Mouse (Mus musculus) Patski (cell line): ENCODE measurements around the gene Rab31. TPM values are rescaled to one million over a fixed set of nuclear protein-coding genes. Genes with fewer than 3 reads are reported as not detected.
A peak's percentile ranks its signal among the peaks of the same experiment; 100 is the strongest.

Experiments used
- ATAC-seq: fragments of 100-300 bp; one replicate; pipeline ENCODE4 v1.8.0; 2021
- CTCF ChIA-PET: fragments of 350-600 bp; sonication (Branson Sonifier 250); formaldehyde crosslinking; loops from one replicate; lab custom pipeline; 2022; ENCODE audit warnings: inconsistent platforms; lab: Charles Lee
- POLR2A ChIA-PET: fragments of 350-600 bp; sonication (Branson Sonifier 250); formaldehyde crosslinking; loops from one replicate; lab custom pipeline; 2022; ENCODE audit warnings: antibody characterized with exemption, inconsistent platforms; lab: Charles Lee
- DNase-seq: peaks from one replicate; pipeline ENCODE4 v3.0.0-alpha.2; 2011; ENCODE audit warnings: low read depth, low spot score
- H3K27me3 ChIP-seq: fragments of 371-371 bp; one replicate; pipeline ENCODE4 v1.5.1; 2021
- CTCF ChIP-seq: fragments of 100-300 bp; IDR thresholded peaks from one replicate; pipeline ENCODE4 v1.5.1; 2021
- in situ Hi-C: fragments of 300-500 bp; cut with MboI; formaldehyde crosslinking; loops from 3 replicates; pipeline ENCODE4 v1.11.1; 2018; ENCODE audit warnings: low pct_unique_long_range_greater_than_20kb, mixed read lengths
- polyA plus RNA-seq: library from polyadenylated mRNA; unstranded; gene quantifications from one replicate; pipeline ENCODE4 v1.2.3, GENCODE M21; 2021

The Rab31 gene
- polyA plus RNA-seq, 1 experiment from 2014 or later = 71.2 TPM

DNA sequence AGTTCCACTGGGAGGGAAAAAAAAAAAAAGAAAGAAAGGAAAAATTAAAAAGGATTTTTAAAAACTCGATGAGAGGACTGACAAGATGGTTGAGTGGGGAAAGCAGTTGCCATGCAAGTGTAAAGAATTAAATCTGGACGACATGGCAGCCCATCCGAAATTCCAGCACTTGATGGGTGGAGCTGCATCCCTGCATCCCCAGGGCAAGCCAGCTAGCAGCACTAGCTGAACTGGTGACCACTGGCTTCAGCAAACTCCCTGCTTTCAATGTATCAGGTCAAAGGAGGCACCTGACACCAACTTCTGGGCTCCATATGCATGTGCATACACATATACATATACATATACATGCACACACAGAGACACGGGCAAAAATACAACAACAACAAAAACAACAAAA, 80.3 kb downstream of the Rab31 start:
- ChIA-PET CTCF (interaction anchor here (0.8 to 2.7 kb wide), 4 partner anchors 9 to 48 kb away, joined by 3 to 9 read pairs (median 4); no protein-coding TSS in a partner anchor), POLR2A (interaction anchor here (0.7 to 1.0 kb wide), 2 partner anchors 48 to 79 kb away, joined by 3 to 4 read pairs; partner anchors contain the start of gene Vapa)
- in situ Hi-C loops = no loop called here
- no peak for TF ChIP-seq CTCF
- ATAC-seq (no peak), DNase-seq (no peak)
- no peaks in the 10 kb centered on the region for H3K27me3 ChIP-seq

DNA sequence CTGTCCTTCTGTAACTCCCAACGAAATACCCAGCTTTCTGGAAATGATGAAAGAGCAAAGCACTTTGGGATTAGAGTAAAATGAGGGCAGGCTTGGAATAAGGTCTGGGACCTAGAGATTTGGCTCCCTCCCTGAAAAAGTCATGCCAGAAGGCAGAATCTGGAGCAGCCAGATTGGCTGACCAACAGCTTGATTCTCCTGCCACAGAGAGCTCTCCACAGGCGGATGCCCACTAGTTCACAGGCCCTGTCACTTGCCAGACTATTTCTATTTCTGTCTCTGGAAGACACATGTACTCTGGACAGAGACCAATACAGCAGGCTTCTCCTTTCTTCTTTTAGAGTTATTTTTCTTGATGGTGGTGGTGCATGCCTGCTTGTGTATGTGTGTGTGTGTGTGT, 88.8 kb downstream of the Rab31 start:
- in situ Hi-C loops = no loop called here
- ChIA-PET POLR2A (no interaction called here), CTCF (interaction anchor here (2.0 kb wide), 1 partner anchor 9 kb away, joined by 9 read pairs; no protein-coding TSS in a partner anchor)
- no peak for DNase-seq
- no peak for TF ChIP-seq CTCF
- H3K27me3 ChIP-seq = no peaks in the 10 kb centered on the region
- ATAC-seq = no peak

DNA sequence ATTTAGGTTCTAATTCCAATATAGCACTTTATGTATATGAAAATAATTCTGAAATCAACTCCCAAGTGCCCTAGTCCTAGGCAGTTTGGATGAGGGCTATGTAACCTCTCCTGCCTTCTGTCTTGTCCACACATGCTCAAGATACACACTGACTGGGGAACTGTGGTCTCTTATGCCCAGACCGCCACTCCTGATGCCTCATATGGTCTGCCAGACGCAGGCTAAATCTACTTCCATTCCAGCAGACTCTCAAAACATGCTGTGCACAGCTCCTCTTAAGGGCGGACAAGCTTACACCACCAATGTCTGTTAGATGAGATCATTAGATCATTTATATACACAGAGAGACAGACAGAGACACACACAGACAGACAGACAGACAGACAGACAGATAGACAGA, 89.2 kb downstream of the Rab31 start:
- ChIA-PET POLR2A (no interaction called here), CTCF (interaction anchor here (1.6 to 2.0 kb wide), 2 partner anchors 10 to 13 kb away, joined by 5 to 9 read pairs; no protein-coding TSS in a partner anchor)
- no peak for DNase-seq
- no peaks in the 10 kb centered on the region for H3K27me3 ChIP-seq
- in situ Hi-C loops = no loop called here
- no peak for TF ChIP-seq CTCF
- no peak for ATAC-seq

DNA sequence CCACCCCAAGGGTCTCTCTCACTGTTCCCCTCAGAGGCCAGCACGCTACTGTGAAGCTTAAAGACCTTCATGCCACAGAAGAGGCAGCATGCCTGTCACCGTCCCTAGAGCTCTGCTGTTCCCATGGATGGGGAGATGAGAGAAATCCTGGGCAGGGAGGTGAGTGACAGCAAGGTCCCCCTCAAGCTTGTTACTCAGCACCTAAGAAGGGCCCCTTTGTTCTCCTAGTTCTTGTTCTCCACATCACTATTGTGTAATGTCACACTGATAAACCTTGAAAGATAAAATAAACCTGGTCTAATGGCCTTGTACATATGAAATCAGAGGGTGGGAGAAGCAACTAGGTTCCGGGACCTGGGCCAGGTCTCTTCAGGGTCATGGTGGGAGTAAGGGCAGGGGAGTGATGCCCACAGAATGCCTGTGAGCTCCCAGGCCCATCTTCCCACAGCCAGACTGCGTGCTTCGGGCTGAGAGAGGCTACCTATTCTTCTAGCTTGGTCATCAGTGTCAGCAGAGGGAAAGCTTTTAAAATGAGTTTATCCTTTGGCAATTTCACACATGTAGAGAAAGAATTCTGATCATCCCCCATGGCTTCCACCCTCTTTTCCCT, 90.4 kb downstream of the Rab31 start:
- no peaks in the 10 kb centered on the region for H3K27me3 ChIP-seq
- CTCF ChIA-PET = interaction anchor here (1.6 to 2.0 kb wide), 2 partner anchors 11 to 12 kb away, joined by 5 to 9 read pairs; no protein-coding TSS in a partner anchor
- no peak for ATAC-seq
- TF ChIP-seq CTCF = no peak
- no peak for DNase-seq
- in situ Hi-C loops = no loop called here
- POLR2A ChIA-PET = no interaction called here

DNA sequence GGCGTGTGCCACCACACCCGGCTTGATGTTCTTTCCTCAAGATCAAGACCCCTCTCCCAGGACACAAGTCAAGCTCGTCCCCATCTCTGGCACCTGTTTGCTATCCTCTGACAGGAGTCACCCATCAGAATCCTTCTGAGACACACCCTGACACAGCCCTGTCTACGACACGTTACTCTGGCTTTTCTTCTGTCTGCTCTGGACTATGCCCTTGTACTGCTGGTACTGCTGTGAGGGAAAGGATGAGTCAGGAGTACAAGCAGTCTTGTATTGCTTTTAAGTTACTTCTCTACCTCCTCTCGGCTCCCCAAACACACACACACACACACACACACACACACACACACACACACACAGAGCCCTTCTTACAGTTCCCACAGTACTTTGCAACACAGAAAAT, 91.0 kb downstream of the Rab31 start:
- CTCF ChIA-PET = interaction anchor here (2.0 kb wide), 1 partner anchor 12 kb away, joined by 9 read pairs; no protein-coding TSS in a partner anchor
- in situ Hi-C loops = no loop called here

DNA sequence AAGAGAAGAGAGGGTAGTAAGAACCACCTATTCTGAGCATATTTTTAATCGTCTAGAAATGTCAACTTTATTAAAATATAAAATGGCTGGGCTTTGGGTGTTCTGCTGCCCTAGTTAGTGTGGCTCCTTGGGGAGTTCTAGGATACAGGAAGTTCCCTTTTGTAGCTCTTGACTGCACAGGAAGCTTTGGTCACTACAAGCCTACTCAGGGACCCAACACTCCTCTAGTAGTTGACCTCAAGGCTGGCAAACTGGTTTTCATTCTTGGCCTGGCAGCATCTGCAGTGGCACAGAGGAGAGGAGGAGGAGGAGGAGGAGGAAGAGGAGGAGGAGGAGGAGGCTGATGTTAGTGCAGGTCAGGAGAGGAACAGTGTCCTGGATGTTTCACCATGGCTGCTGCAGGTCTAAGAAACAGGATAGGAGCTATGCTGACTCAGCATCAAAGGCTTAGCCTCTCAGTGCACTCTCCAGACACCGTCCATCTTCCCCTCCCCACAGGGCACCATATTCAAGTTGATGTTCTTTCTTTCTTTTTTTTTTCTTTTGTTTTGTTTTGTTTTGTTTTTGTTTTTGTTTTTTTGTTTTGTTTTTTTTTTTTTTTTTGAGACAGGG, 91.6 kb downstream of the Rab31 start:
- CTCF ChIA-PET = no interaction called here
- no peak for TF ChIP-seq CTCF
- in situ Hi-C loops = no loop called here
- H3K27me3 ChIP-seq = no peaks in the 10 kb centered on the region
- DNase-seq (no peak), ATAC-seq (no peak)
- POLR2A ChIA-PET = no interaction called here

More for the DNA sequence above, 91.0 kb downstream of the Rab31 start:
- no peaks in the 10 kb centered on the region for H3K27me3 ChIP-seq
- no peak for ATAC-seq
- TF ChIP-seq CTCF = no peak
- DNase-seq = no peak
- POLR2A ChIA-PET = no interaction called here

DNA sequence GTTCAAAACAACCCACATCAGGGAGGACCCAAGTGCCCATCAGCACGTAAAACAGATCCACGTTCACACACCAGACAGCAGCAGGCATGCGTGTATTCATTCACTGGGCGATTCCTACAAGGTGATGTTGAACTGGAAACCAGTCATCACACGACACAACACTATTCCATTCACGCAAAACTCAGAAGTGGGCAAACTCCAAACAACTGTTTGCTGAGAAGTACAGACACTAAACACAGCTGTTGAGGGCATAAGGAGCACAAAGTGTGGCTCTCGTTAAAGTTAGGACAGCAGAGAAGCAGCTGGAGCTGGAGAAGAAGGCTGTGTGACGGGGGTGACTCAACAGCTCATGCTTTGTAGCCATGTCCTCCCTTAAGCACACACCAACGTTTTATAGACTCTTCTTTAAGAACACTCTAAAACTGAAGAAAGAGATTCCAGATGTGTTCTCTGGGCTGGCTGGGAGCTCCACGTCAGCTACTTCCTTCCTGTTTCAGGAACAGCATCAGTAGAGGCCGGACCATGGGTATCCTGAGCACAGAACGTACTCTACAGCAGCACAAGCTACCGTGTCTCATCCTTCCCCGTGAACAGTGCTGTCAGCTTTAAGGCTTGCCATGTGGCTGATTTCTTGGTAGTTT, 92.6 kb downstream of the Rab31 start:
- ATAC-seq (no peak), DNase-seq (no peak)
- POLR2A ChIA-PET = no interaction called here
- H3K27me3 ChIP-seq = no peaks in the 10 kb centered on the region
- in situ Hi-C loops = no loop called here
- TF ChIP-seq CTCF = no peak
- CTCF ChIA-PET = interaction anchor here (0.8 kb wide), 1 partner anchor 19 kb away, joined by 3 read pairs; no protein-coding TSS in a partner anchor

DNA sequence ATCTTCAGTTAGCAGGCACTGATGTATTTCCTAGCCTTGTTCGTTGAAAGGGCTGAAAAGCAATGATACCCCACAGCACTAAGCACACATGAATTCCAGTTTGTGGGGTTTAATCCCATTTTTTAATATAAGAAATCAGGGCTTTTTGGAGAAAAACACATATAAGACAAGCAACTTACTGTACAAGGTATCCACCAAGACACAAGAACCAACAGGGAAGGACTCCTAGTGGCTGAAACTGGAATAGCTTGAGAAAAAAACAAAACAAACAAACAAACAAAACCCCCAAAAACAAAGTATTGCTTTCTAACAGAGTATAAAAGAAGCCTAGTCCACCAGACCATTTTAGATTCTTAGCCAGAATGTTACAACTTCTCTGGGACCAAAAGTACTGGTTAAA, 94.8 kb downstream of the Rab31 start:
- ATAC-seq (no peak), DNase-seq (no peak)
- POLR2A ChIA-PET = no interaction called here
- CTCF ChIA-PET = interaction anchor here (0.7 to 2.3 kb wide), 9 partner anchors 10 to 61 kb away, joined by 3 to 5 read pairs (median 3); no protein-coding TSS in a partner anchor
- peak; percentile 57 for TF ChIP-seq CTCF
- H3K27me3 ChIP-seq = no peaks in the 10 kb centered on the region
- in situ Hi-C loops = no loop called here

DNA sequence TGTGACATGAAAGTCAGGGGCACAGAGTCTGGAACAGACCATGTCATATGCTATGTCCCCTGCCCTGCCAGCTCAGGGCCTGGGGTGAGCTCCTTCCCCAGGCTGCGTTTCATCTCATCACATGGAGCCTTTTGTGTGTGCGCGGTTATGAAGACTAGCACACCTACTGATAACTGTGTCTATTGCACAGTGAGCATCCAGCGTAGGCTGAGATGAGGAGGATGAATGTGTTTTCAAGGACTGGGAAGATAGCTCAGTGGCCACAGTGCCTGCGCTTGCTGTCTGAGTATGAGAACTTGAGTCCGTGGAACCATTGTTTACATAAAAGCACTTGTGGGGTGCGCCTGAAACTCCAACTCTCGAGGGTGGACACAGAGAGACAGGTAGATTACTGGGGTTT, 96.0 kb downstream of the Rab31 start:
- ATAC-seq (no peak), DNase-seq (no peak)
- ChIA-PET POLR2A (no interaction called here), CTCF (interaction anchor here (2.3 kb wide), 1 partner anchor 14 kb away, joined by 5 read pairs; no protein-coding TSS in a partner anchor)
- in situ Hi-C loops = no loop called here
- H3K27me3 ChIP-seq = no peaks in the 10 kb centered on the region
- no peak for TF ChIP-seq CTCF

DNA sequence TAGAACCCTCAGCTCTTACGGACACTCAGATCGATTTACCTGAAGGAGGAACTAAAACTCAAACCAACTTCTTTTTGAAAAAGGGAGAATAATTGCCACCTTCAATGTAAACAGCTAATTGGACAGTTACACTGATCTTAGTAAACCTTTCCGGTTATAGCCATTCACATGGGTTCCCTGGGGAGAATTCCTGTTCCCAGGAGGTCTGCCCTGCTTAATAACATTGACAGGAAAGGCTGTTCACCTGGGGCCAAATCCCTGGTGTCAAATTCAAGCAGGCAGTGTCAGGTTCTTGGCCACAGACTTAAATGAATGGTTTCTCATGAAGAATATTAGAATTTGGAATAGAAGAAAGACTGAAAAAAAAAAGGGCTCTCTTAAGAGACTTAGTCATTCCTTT, 96.6 kb downstream of the Rab31 start:
- ChIA-PET POLR2A (no interaction called here), CTCF (no interaction called here)
- in situ Hi-C loops = no loop called here
- no peak for TF ChIP-seq CTCF
- ATAC-seq = no peak
- no peaks in the 10 kb centered on the region for H3K27me3 ChIP-seq
- DNase-seq = no peak
